Mouse (Mus musculus): ENCODE data around the gene Slc2a1.

Slc2a1 gene

DNA sequence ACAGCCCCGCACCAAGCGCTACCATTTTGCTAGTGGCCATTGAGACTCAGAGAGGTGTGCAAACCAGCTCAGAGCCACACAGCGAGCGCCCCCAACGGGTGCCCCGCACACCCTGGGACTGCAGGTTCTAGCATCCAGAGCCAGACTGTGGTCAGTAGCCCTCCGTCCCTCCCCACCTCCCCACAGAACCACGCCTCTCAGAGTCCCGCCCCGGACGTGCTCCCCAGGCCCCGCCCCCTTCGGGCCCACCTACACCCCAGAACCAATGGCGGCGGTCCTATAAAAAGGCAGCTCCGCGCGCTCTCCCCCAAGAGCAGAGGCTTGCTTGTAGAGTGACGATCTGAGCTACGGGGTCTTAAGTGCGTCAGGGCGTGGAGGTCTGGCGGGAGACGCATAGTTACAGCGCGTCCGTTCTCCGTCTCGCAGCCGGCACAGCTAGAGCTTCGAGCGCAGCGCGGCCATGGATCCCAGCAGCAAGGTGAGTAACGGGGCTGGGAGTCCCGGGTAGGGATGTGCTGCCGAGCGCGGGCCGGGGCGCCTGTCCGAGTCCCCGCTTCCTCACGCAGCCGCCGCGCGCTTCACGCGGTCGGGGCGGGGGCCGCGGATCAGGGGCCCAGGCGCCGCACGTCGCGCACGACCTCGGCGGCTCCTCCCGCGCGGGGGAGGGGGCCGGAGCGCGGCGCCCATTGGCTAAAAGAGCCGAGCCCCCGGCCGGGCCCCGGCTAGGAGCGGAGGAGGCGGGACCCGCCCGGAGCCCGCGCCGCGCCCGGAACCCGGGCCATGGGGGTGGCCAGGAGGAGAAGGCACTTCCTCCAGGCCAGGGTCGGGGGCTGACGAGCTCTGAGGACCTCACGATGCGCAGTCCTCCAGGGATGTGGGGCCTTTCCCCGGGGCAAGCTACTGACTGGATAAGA is at the start of gene Slc2a1:
TSS of gene Slc2a1 (plus strand) at position 217 of the 914 bp plus-strand sequence.
- peak; percentile 51 to 89 for DNase-seq (ENCODE audit: low spot score in 2 of 2)

DNA sequence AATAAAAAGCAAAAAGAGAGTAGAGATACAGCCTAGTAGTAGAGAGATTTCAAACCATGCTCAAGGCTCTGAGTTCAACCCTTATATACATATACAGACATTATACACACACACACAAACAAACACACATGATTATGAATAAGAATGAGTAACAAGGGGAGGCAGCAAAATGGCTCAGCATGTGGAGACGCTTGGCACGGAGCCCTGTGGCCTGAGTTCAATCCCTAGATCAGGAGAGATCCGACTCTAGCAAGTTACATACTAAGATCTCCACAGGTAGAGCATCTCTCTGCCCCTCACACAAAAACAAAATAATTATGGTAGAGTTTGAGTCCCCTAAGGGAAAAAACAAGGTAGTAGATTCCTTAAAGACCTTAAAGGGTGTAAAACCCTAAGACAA is 41.7 kb upstream of the Slc2a1 start:
- DNase-seq (ENCODE audit: low spot score in 2 of 2): no peak

DNA sequence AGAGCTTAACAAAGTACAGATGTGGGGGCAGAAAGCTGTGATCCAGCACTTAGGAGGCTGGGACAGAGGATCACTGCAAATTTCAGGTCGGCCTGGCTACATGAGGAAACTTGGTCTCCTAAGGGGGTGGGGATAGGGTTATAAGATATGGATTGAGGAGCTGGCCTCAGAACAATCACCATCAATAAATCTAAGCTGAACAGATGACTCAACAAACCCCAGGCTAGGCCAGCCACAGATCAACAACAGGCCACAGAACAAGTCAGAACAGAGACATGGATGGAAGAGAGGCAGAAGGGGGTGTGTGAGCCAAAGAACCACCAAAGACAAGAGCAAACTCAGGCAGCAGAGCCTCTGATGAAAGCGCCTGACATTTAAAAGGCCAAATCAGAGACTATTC is 41.3 kb upstream of the Slc2a1 start:
- DNase-seq (ENCODE audit: low spot score in 2 of 2): no peak

DNA sequence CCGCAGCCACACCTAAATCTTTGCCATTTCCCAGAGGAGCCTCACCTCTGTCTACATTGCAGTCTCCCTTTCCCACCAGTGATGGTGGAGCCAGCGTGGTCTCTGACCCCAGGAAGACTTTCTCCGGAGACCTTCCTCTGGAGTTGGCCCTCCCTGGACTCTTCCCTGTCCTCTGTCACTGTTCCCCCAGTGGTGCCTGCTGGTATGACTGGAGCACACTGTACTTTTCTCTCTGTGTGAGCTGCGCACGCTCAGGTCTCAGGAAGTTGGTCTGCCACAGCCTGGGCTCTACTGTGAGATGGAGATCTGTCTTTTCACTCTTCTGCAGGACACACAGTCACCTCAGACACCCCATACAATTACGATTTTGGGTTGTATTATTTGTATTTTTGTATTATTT is 39.6 kb upstream of the Slc2a1 start:
- DNase-seq (ENCODE audit: low spot score in 2 of 2): no peak

DNA sequence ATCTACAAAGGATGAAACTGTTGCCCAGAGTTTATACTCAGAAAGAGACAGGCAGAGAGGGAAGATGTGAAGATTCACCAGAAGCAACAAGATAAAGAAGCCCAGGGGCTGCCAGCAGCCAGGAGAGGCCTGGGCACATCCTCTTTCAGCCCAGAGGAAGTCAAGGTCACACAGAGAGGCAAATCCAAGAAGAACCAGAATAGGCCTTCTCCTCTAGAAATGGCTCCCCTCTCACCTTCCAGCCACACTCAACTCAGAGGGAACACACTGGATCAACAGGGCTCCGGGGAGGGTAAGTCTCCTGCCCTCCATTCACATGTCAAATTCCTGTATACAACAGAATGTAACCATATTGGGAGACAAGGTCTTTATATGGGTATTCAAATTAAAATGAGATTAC is 38.3 kb upstream of the Slc2a1 start:
- DNase-seq (ENCODE audit: low spot score in 2 of 2): no peak

DNA sequence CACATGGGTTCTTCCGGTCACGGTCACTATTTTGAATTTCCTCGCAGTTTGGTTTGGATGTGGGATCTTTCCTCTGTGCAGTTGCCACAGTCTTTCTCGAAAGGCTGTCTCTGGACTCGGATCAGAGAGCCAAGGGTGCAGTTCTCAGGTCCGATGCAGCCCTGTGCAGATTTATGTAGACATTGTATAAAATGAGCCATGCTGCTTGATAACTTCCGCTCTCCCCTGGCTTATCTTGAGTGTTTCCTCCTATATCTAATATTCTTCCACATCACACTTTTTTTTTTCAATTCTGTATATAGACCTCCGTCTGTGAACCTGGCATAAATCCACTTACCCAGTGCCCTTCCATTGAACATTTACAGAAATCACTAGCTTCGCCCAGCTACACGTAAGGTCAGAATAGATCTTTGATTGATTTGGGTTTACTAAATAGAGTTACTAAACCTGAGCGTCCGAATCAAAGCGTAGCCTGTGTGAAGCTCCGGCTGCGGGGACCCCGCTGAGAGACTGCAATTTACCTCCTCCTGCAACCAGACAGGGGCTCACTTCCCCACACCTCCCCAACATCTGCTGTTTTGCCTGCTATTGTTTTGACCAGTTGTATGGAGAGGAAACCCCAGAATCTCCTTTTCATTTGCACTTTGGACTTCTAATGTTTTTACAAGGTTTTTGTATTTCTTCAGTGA is 37.4 kb upstream of the Slc2a1 start:
- DNase-seq (ENCODE audit: low spot score in 2 of 2): no peak

DNA sequence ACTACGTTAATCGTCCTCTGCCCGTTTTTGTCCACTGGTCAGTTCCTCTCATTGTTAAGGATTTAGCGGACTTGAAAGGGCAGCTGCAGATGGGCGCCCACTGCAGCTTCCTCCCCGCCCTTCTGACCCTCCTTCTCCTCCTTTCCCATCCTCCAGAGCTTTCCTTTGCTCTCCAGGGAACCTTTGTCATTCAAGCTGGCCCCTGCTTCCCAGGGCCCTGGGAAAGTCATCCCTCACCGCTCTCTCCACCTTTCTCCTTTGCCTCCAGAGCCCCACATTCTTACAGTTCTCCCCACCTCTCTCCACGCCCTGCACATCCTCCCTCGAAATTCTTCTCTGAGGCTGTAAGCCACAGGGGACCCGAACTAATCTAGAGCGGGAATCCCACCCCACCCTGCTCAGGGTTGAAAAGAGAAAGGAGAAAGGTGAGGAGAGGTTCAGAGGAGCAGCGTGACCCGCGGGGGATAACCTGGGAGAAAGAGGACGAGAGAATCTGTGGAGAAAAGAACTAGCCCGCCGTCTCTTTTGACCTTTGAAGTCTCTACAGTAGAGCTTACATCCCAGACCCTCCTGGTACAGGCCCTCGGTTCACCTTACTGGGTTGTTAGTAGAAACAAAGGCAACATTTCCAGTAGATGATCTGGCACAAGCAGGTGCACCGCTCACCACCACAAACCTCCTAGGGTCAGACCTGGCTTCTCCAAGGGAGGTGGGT is 36.7 kb upstream of the Slc2a1 start:
- DNase-seq (ENCODE audit: low spot score in 2 of 2): no peak

DNA sequence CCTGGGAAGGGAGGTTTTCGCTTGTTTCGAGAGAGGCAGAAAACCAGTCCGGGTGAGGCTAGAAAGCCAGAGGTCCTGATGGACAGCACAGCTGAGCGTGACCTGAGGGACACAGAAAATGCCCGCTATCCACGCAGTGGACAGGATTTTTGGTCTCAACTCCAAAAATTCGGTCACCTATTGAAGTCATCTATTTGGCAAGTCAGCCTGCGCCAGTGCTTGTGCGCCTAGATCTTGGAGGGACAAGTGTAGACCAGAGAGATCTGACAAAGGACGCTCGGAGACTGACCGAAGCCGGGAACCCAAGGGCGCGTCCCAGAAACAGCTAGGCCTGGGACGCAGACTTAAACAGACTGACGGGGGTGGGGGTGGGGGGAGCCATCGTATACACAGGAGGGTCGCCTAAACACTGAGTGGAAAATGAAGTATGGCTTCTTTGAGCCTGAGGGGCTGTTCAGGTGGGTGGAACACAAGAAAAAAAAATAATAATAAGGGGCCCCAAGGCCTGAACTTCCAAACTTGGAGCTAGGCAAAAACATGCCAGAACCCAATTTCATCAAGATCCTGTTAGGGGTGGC is 36.1 kb upstream of the Slc2a1 start:
- no peak for DNase-seq (ENCODE audit: low spot score in 2 of 2)

DNA sequence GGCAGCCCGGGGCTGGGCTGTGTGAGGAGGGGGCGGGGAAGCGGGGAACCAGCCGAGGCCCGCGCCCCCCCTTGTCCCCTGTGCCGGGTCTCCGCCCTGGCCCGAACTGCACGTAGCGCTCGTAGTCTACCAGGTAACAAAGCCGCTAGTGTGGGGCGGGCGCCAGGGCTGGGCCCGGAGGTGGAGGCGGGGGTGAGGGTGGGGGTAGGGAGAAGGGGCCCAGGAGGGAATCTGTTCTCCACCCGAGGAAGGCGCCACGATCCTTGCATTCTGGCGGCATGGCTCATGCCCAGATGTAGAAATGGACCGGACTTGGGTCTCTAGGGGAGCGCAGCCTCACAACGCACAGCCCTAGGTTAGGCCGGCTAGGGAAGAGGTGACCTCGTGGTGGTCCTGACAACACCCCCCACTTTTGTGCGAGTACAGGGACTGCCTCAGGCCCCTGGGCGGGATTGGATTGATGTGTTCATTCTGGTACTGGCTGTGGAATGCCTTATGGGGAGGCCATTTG is 35.5 kb upstream of the Slc2a1 start:
- no peak for DNase-seq (ENCODE audit: low spot score in 2 of 2)

DNA sequence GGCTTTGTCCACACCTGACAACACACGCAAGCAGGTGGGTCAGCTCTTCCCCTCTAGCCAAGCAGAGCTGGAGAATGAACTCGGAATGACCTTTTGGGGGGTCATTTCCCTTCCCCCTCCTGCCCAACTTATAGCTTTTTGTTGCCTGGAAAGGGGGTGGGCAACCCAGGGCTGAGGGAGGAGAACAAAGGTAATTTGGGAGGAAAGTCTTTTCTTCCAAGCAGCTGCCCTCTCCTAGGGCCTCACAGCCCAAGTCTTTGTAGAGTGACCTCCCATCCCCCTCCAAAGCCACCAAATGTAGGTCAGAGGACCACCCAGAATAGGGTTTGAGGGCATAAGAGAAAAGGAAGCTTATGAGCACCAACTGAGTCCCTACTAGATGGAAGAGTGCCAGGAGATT is 34.9 kb upstream of the Slc2a1 start:
- DNase-seq (ENCODE audit: low spot score in 2 of 2): no peak

DNA sequence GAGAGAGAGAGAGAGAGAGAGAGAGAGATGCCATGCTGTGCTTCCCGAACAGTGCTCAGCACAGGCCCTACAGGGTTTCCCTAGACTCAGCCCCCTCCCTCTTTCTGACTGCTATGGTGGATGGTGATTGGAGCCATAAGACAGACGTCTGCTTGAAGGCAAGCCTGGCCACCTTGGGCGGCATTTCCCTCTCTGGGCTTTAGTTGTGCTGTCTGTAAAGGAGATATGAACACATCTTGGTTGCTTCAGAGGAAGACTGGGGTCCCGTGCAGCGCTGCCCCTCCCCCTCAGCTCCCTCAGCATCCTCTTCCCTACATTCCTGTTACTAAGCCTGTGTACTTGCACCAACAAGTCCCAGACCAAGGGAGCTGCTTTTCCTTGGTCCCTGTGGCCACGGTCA is 33.9 kb upstream of the Slc2a1 start:
- DNase-seq (ENCODE audit: low spot score in 2 of 2): no peak

DNA sequence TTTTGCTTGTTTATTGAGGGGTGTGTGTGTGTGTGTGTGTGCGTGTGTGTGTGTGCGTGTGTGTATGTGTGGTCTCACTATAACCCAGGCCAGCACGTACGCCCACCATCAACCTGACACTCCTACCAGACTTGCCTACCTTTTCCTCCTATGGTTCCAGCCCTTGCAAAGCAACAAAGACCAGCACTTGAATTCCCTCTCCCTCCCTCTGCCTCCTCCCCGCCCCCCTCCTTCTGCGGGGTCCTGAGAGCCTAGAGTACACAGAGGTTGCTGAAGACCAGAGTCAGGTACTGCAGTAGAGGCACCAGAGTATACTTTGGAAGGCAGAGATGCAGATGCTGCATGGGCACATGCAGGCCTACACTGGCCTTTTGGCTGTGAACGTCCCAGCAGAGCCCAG is 33.2 kb upstream of the Slc2a1 start:
- DNase-seq (ENCODE audit: low spot score in 2 of 2): no peak

DNA sequence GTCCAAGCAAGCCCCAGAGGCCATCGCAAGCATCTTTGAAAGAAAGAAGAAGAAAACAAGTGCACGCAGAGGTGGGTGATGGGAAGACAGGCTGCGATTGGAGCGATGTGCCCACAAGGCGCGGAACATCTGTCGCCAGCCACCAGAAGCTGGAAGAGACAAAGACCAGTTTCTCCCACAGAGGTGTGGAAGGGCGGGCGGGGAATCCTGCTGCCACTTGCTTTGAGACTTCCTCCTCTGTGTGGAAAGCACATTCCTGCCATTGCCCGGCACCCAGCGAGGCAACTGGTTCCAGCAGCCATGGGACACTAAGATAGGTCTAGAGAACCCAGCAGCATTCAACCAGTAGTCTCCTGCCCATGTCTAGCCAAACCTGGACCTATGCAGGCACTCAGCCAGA is 32.2 kb upstream of the Slc2a1 start:
- no peak for DNase-seq (ENCODE audit: low spot score in 2 of 2)

DNA sequence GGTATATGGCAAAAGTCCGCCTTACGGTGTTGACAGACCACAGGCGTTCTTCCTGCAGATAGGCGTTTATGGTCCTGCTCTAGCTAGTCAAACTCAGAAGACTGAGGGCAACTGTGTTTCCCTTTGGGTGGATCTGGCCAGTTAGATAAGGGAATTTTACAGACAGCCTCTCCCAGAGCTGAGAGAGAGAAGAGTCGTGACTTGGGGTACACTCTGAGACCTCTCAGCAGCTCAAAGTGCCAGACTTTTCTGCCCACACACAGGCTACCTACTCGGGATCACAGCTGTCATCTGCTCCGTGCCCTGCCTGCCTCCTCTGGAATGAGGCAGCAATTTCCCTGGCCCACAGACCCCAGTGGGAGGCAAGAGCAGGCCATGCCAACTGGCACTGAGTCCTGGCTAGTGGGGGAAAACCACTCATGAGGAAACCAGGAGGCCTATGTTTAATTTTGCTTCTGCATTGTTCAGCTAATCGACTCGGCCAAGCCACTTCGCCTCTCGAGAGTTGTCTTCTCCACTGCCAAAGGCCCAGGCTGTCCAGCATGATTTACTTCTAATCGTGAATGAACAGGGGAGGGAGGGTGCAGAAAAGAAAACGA is 31.3 kb upstream of the Slc2a1 start:
- DNase-seq (ENCODE audit: low spot score in 2 of 2): no peak

DNA sequence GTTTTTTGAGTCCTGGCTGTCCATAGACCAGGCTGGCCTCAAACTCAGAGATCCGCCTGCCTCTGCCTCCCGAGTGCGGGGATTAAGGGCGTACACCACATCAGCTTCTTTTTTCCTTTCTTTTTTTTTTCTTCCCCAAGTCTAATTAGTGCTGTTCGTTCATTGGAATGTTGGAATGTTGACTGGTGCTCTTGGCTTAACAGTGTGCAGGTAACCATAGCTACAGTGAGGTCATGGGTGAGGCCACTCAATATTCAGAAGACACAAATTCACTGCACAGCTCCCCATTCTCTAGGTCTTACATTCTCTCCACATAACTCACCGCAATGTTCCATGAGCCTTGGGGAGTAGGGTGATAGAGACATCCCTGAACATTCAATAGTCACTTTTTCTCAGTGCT is 28.6 kb upstream of the Slc2a1 start:
- no peak for DNase-seq (ENCODE audit: low spot score in 2 of 2)

DNA sequence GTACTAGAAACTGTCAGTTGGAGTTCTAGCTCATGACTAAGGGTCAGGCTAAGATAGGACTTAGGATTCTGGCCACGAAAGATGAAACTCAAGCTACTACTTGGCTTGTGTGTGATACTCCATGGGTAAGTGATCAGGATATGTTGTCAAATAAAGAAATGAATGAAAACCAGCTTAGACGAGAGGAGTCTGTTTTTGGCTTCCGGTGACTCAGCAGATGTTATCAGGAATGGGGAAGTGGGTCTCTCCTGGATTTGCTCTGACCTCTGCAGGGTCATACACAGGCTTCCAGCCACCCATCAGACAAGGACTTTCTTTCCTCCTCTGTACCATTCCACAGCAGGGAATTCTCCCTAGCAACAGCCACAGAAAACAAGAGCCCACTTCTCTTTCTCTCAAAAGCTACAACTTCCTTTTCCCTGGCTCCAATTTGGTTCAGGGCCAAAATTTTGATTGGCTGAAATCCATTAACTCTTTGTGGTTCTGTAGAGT is 25.7 kb upstream of the Slc2a1 start:
- DNase-seq (ENCODE audit: low spot score in 2 of 2): no peak

DNA sequence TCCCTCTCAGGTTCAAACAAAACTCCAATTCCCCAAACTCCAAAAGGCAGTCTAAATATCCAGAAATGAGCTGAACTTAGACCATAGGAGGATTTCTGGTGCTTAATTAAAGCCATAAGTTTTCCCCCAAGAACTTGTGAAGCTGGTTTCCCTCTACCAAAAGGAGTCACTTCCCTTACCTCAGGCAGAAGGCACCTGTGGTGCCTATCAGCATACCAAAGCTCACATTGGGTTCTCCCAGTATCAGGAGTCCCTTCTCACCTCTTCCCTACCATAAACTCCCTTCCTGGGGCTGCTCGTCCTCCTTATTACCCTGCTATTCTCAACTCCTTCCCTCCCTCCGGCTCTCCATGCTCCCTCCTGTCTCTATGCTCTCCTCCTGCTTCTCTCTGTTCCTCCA is 20.1 kb upstream of the Slc2a1 start:
- DNase-seq (ENCODE audit: low spot score in 2 of 2): no peak

DNA sequence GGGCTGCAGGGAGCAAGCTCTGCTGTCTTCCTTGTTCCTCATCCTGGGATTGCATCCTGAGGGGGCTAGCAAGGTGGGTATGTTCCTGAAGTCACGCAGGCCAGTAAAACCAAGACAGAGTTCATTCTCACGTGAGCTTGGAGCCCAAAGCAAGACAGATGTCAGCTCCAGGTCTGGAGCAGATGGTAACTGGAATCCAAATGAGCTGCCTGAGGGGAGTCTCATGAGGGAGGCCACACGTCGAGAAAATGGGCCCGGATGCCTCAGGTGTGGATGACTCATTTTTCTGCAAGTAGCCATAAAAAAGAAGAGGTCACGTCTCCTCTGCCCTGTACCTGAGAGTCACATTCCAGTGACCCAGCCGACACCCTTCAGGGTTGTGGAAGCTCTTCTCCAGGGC is 14.6 kb upstream of the Slc2a1 start:
- no peak for DNase-seq (ENCODE audit: low spot score in 2 of 2)

DNA sequence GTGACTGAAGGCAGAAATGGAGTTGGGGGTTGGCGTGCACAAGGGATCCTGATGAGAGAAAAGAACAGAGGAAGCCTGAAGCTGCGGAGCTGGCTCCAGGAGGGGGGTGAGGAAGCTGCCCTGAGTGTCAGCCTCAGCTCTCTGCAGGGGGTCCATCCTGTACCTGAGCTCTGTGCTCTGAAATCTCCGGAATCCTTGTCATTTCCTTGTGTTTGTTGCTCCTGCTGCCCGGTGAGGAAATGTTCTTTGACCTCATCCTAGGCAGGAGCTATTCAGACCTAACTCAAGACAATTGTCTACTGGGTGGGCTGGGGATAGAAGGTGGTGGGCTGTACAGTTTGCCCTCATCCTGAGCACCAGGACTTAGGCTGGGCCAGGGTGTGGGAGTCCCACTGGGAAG is 13.5 kb upstream of the Slc2a1 start:
- DNase-seq (ENCODE audit: low spot score in 2 of 2): no peak

DNA sequence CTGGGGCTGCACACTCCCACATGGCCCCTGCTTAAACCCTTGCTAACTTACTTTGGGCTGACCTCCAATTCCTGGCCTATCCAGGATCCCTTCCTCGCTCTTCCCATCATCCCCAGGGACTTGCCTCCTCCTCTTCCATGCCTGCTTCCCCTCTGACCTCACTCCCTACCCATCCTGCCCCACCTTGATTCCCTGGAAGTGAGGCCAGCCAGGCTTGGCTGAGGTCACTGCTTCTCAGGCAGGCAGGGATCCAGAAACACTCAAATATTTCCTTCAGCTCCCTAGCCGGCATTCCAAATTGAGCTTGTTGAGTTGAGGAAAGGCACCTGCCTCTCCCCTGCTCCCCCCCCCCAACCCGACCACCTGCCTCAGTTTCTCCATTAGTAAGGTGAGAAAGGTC is 12.1 kb upstream of the Slc2a1 start:
- DNase-seq (ENCODE audit: low spot score in 2 of 2): no peak

DNA sequence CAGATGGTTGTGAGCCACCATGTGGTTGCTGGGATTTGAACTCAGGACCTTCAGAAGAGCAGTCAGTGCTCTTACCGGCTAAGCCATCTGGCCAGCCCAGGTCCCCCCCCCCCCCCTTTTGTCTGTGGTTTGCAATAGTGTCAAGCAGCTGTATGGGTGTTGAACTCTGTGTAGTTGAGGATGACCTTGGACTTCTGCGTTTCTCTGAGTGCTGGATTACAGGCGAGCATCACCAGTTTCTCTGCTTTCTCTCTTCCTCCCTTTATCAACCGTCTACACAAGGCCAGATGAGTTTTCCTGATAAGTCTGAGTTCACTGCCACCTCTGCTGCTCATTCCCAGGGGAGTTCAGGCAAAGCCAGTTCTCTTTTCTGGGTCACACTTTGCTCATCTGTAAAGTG is 11.1 kb upstream of the Slc2a1 start:
- DNase-seq (ENCODE audit: low spot score in 2 of 2): no peak

All from spleen, postnatal 10 days (tissue).